Mouse (Mus musculus): ENCODE results near the gene Nat8f6.
"Not testable (repeated sequence)": the region's sequence is repeated elsewhere in the genome, so short reads cannot be mapped to it uniquely, and the experiment has no call there.

Nat8f6 gene

GRCm38 (mm10) chr6:85848140-85848539, 27.4 kb upstream of the Nat8f6 start:
- H3K36me3 ChIP-seq (ENCODE audit: control insufficient read depth, insufficient read depth, low read length, poor library complexity, severe bottlenecking): no peaks in the 10 kb centered on the region
- H3K27me3 ChIP-seq (ENCODE audit: control insufficient read depth, insufficient read depth, low read length, poor library complexity, severe bottlenecking): no peaks in the 10 kb centered on the region
- no peak for DNase-seq (ENCODE audit: low read depth, low spot score)

- no peaks in the 10 kb centered on the region for H3K27me3 ChIP-seq (ENCODE audit: control insufficient read depth, insufficient read depth, low read length, poor library complexity, severe bottlenecking)
- no peaks in the 10 kb centered on the region for H3K36me3 ChIP-seq (ENCODE audit: control insufficient read depth, insufficient read depth, low read length, poor library complexity, severe bottlenecking)
- DNase-seq (ENCODE audit: low read depth, low spot score): no peak
Measured at GRCm38 (mm10) chr6:85846921-85847320, 26.2 kb upstream of the Nat8f6 start.

- H3K36me3 ChIP-seq (ENCODE audit: control insufficient read depth, insufficient read depth, low read length, poor library complexity, severe bottlenecking); DNase-seq (ENCODE audit: low read depth, low spot score); H3K27me3 ChIP-seq (ENCODE audit: control insufficient read depth, insufficient read depth, low read length, poor library complexity, severe bottlenecking): not testable (repeated sequence)
Measured at GRCm38 (mm10) chr6:85843677-85844458, 23.1 kb upstream of the Nat8f6 start.

GRCm38 (mm10) chr6:85839982-85840381, 19.2 kb upstream of the Nat8f6 start:
- DNase-seq (ENCODE audit: low read depth, low spot score): no peak
- H3K27me3 ChIP-seq (ENCODE audit: control insufficient read depth, insufficient read depth, low read length, poor library complexity, severe bottlenecking): no peaks in the 10 kb centered on the region
- no peaks in the 10 kb centered on the region for H3K36me3 ChIP-seq (ENCODE audit: control insufficient read depth, insufficient read depth, low read length, poor library complexity, severe bottlenecking)

- Histone ChIP-seq H3K27me3 (ENCODE audit: control insufficient read depth, insufficient read depth, low read length, poor library complexity, severe bottlenecking) (no peaks in the 10 kb centered on the region), H3K36me3 (ENCODE audit: control insufficient read depth, insufficient read depth, low read length, poor library complexity, severe bottlenecking) (no peaks in the 10 kb centered on the region)
- no peak for DNase-seq (ENCODE audit: low read depth, low spot score)
Measured at GRCm38 (mm10) chr6:85838674-85839073, 17.9 kb upstream of the Nat8f6 start.

GRCm38 (mm10) chr6:85837307-85837706, 16.6 kb upstream of the Nat8f6 start:
- not testable (repeated sequence) for DNase-seq (ENCODE audit: low read depth, low spot score); H3K36me3 ChIP-seq (ENCODE audit: control insufficient read depth, insufficient read depth, low read length, poor library complexity, severe bottlenecking)

GRCm38 (mm10) chr6:85836827-85837226, 16.1 kb upstream of the Nat8f6 start:
- H3K36me3 ChIP-seq (ENCODE audit: control insufficient read depth, insufficient read depth, low read length, poor library complexity, severe bottlenecking); DNase-seq (ENCODE audit: low read depth, low spot score); H3K27me3 ChIP-seq (ENCODE audit: control insufficient read depth, insufficient read depth, low read length, poor library complexity, severe bottlenecking): not testable (repeated sequence)

More at GRCm38 (mm10) chr6:85837307-85837706, 16.6 kb upstream of the Nat8f6 start:
- not testable (repeated sequence) for H3K27me3 ChIP-seq (ENCODE audit: control insufficient read depth, insufficient read depth, low read length, poor library complexity, severe bottlenecking)

- H3K36me3 ChIP-seq (ENCODE audit: control insufficient read depth, insufficient read depth, low read length, poor library complexity, severe bottlenecking); H3K27me3 ChIP-seq (ENCODE audit: control insufficient read depth, insufficient read depth, low read length, poor library complexity, severe bottlenecking); DNase-seq (ENCODE audit: low read depth, low spot score): not testable (repeated sequence)
Measured at GRCm38 (mm10) chr6:85836098-85836497, 15.3 kb upstream of the Nat8f6 start.

- not testable (repeated sequence) for H3K27me3 ChIP-seq (ENCODE audit: control insufficient read depth, insufficient read depth, low read length, poor library complexity, severe bottlenecking); DNase-seq (ENCODE audit: low read depth, low spot score); H3K36me3 ChIP-seq (ENCODE audit: control insufficient read depth, insufficient read depth, low read length, poor library complexity, severe bottlenecking)
Measured at GRCm38 (mm10) chr6:85835104-85835503, 14.3 kb upstream of the Nat8f6 start.

GRCm38 (mm10) chr6:85834504-85835100, 13.8 kb upstream of the Nat8f6 start:
- not testable (repeated sequence) for DNase-seq (ENCODE audit: low read depth, low spot score); H3K36me3 ChIP-seq (ENCODE audit: control insufficient read depth, insufficient read depth, low read length, poor library complexity, severe bottlenecking); H3K27me3 ChIP-seq (ENCODE audit: control insufficient read depth, insufficient read depth, low read length, poor library complexity, severe bottlenecking)

- H3K36me3 ChIP-seq (ENCODE audit: control insufficient read depth, insufficient read depth, low read length, poor library complexity, severe bottlenecking): no peaks in the 10 kb centered on the region
- H3K27me3 ChIP-seq (ENCODE audit: control insufficient read depth, insufficient read depth, low read length, poor library complexity, severe bottlenecking): no peaks in the 10 kb centered on the region
- DNase-seq (ENCODE audit: low read depth, low spot score): no peak
Measured at GRCm38 (mm10) chr6:85831796-85832321, 11.1 kb upstream of the Nat8f6 start, which contains the start of gene Nat8. Nat8 (minus strand) TSS chr6:85832082.

GRCm38 (mm10) chr6:85829462-85829861, 8.7 kb upstream of the Nat8f6 start:
- no peak for DNase-seq (ENCODE audit: low read depth, low spot score)
- H3K27me3 ChIP-seq (ENCODE audit: control insufficient read depth, insufficient read depth, low read length, poor library complexity, severe bottlenecking): no peaks in the 10 kb centered on the region
- no peaks in the 10 kb centered on the region for H3K36me3 ChIP-seq (ENCODE audit: control insufficient read depth, insufficient read depth, low read length, poor library complexity, severe bottlenecking)

- H3K36me3 ChIP-seq (ENCODE audit: control insufficient read depth, insufficient read depth, low read length, poor library complexity, severe bottlenecking): no peaks in the 10 kb centered on the region
- no peak for DNase-seq (ENCODE audit: low read depth, low spot score)
- H3K27me3 ChIP-seq (ENCODE audit: control insufficient read depth, insufficient read depth, low read length, poor library complexity, severe bottlenecking): no peaks in the 10 kb centered on the region
Measured at GRCm38 (mm10) chr6:85825886-85826285, 5.1 kb upstream of the Nat8f6 start.

GRCm38 (mm10) chr6:85823382-85824090, 2.8 kb upstream of the Nat8f6 start:
- Histone ChIP-seq H3K27me3 (ENCODE audit: control insufficient read depth, insufficient read depth, low read length, poor library complexity, severe bottlenecking) (no peaks in the 10 kb centered on the region), H3K36me3 (ENCODE audit: control insufficient read depth, insufficient read depth, low read length, poor library complexity, severe bottlenecking) (no peaks in the 10 kb centered on the region)
- no peak for DNase-seq (ENCODE audit: low read depth, low spot score)

GRCm38 (mm10) chr6:85822286-85822685, 1.5 kb upstream of the Nat8f6 start:
- no peaks in the 10 kb centered on the region for H3K27me3 ChIP-seq (ENCODE audit: control insufficient read depth, insufficient read depth, low read length, poor library complexity, severe bottlenecking)
- DNase-seq (ENCODE audit: low read depth, low spot score): no peak
- H3K36me3 ChIP-seq (ENCODE audit: control insufficient read depth, insufficient read depth, low read length, poor library complexity, severe bottlenecking): no peaks in the 10 kb centered on the region
